Mouse (Mus musculus) lung, embryonic 16.5 days (tissue): Measurements from ENCODE around the gene Akap6. TPM values are rescaled to one million over a fixed set of nuclear protein-coding genes. Genes with fewer than 3 reads are reported as not detected.

Experiments used
- ATAC-seq: fragments of 200-750 bp; cut with Nextera tagmentation; 2 replicates; pipeline ENCODE4 v1.8.0; 2017; ENCODE audit warnings: low read depth, mild to moderate bottlenecking, moderate library complexity
- H3K27ac ChIP-seq: fragments of 300-500 bp; sonication (generic); 2 replicates; pipeline ENCODE4 v1.5.1; 2014; ENCODE audit warnings: mild to moderate bottlenecking, control low read depth, low read length
- H3K27me3 ChIP-seq: fragments of 300-500 bp; sonication (generic); 2 replicates; pipeline ENCODE4 v1.6.1; 2014; ENCODE audit warnings: low read depth, low read length, mixed read lengths; ENCODE audit not compliant: control insufficient read depth, insufficient read depth
- H3K36me3 ChIP-seq: fragments of 300-500 bp; sonication (generic); 2 replicates; pipeline ENCODE4 v1.6.1; 2014; ENCODE audit warnings: low read length; ENCODE audit not compliant: control insufficient read depth, insufficient read depth
- H3K4me1 ChIP-seq: fragments of 300-500 bp; sonication (generic); replicated peaks from 2 replicates; pipeline ENCODE4 v1.6.1; 2014; ENCODE audit warnings: low read length, mixed read lengths; ENCODE audit not compliant: control insufficient read depth, insufficient read depth
- H3K4me2 ChIP-seq: fragments of 300-500 bp; sonication (generic); 2 replicates; pipeline ENCODE4 v1.6.1; 2014; ENCODE audit warnings: low read depth, low read length, control low read depth
- H3K4me3 ChIP-seq: fragments of 300-500 bp; sonication (generic); 2 replicates; pipeline ENCODE4 v1.5.1; 2014; ENCODE audit warnings: mild to moderate bottlenecking, low read length, control low read depth
- H3K9ac ChIP-seq: fragments of 300-500 bp; sonication (generic); 2 replicates; pipeline ENCODE4 v1.6.1; 2014; ENCODE audit warnings: low read length, control low read depth
- H3K9me3 ChIP-seq: fragments of 300-500 bp; sonication (generic); 2 replicates; pipeline ENCODE4 v1.6.1; 2016; ENCODE audit warnings: low read length; ENCODE audit not compliant: control insufficient read depth
- WGBS: fragments of 180-500 bp; shearing (Covaris S2); extraction: QIAGEN DNeasy Blood & Tissue Kit; methylation state at CpG from one replicate; pipeline ENCODE4 v1.1.7; 2014; 5-methylcytosine and 5-hydroxymethylcytosine counted together
- polyA plus RNA-seq: library from polyadenylated mRNA; unstranded; fragments of >200 nt; fragmentation: Nextera tagmentation; extraction: Ambion mirVana; gene quantifications from 2 replicates; pipeline ENCODE4 v1.2.1, GENCODE M21; 2015

Gene Akap6
- polyA plus RNA-seq, 1 experiment from 2014 or later: 0.64 TPM

- no peaks in the 10 kb centered on the region for H3K36me3 ChIP-seq
- no peak for ATAC-seq
- no peaks in the 10 kb centered on the region for H3K27me3 ChIP-seq
- H3K9ac ChIP-seq: no peak overlapping the region
- H3K27ac ChIP-seq: no peak overlapping the region
- H3K4me3 ChIP-seq: no peak overlapping the region
- WGBS: 76% methylated on average over 5 of the region's 5 CpGs
- no peak overlapping the region for H3K4me2 ChIP-seq
- no peaks in the 10 kb centered on the region for H3K9me3 ChIP-seq
- H3K4me1 ChIP-seq: no peaks in the 10 kb centered on the region
Observed at GRCm38 (mm10) chr12:53193664-53194063, 494.5 kb downstream of the Akap6 start.

Other genes with a start within 250 kb of the Akap6 start
- gene Arhgap5, start 195.4 kb upstream of the Akap6 start, polyA plus RNA-seq: 44.0 and 48.1 TPM in 2 replicates